Mouse (Mus musculus) hindbrain, embryonic 11.5 days (tissue): ENCODE measurements around the gene Fgf18. TPM values are rescaled to one million over a fixed set of nuclear protein-coding genes. Genes with fewer than 3 reads are reported as not detected.

ENCODE experiments used
- ATAC-seq: fragments of 200-750 bp; cut with Nextera tagmentation; 2 replicates; pipeline ENCODE4 v1.8.0; 2017; ENCODE audit warnings: mild to moderate bottlenecking, moderate TSS enrichment, moderate library complexity; ENCODE audit not compliant: low FRiP score
- DNase-seq: peaks from one replicate; pipeline ENCODE4 v3.0.0-alpha.2; 2015; ENCODE audit warnings: low spot score
- H3K27ac ChIP-seq: fragments of 300-500 bp; sonication (generic); 2 replicates; pipeline ENCODE4 v1.5.1; 2014; ENCODE audit warnings: mild to moderate bottlenecking, low read depth, low read length
- H3K27me3 ChIP-seq: fragments of 300-500 bp; sonication (generic); 2 replicates; pipeline ENCODE4 v1.6.1; 2014; ENCODE audit warnings: mild to moderate bottlenecking, low read length, moderate library complexity, mixed read lengths; ENCODE audit not compliant: control insufficient read depth, insufficient read depth
- H3K36me3 ChIP-seq: fragments of 300-500 bp; sonication (generic); 2 replicates; pipeline ENCODE4 v1.6.1; 2014; ENCODE audit warnings: mild to moderate bottlenecking, low read length, moderate library complexity, mixed read lengths; ENCODE audit not compliant: control insufficient read depth, insufficient read depth
- H3K4me1 ChIP-seq: fragments of 300-500 bp; sonication (generic); replicated peaks from 2 replicates; pipeline ENCODE4 v1.6.1; 2014; ENCODE audit warnings: low read length, mixed read lengths; ENCODE audit not compliant: control insufficient read depth, insufficient read depth
- H3K4me2 ChIP-seq: fragments of 300-500 bp; sonication (generic); replicated peaks from 2 replicates; pipeline ENCODE4 v1.6.1; 2014; ENCODE audit warnings: mild to moderate bottlenecking, low read depth, low read length
- H3K4me3 ChIP-seq: fragments of 300-500 bp; sonication (generic); 2 replicates; pipeline ENCODE4 v1.5.1; 2014; ENCODE audit warnings: low read depth, low read length
- H3K9ac ChIP-seq: fragments of 300-500 bp; sonication (generic); 2 replicates; pipeline ENCODE4 v1.6.1; 2014; ENCODE audit warnings: low read depth, low read length
- H3K9me3 ChIP-seq: fragments of 300-500 bp; sonication (generic); 2 replicates; pipeline ENCODE4 v1.6.1; 2016; ENCODE audit warnings: low read length; ENCODE audit not compliant: control insufficient read depth
- WGBS: fragments of 180-500 bp; shearing (Covaris S2); extraction: QIAGEN DNeasy Blood & Tissue Kit; methylation state at CpG from one replicate; pipeline ENCODE4 v1.1.7; 2014; 5-methylcytosine and 5-hydroxymethylcytosine counted together
- polyA plus RNA-seq: library from polyadenylated mRNA; unstranded; fragments of >200 nt; fragmentation: Nextera tagmentation; extraction: Ambion mirVana; gene quantifications from 2 replicates; pipeline ENCODE4 v1.2.1, GENCODE M21; 2014

The Fgf18 gene
- polyA plus RNA-seq, 1 experiment from 2014 or later: 6.4 TPM

- peak overlapping the region; percentile 95 for H3K4me2 ChIP-seq
- no peaks in the 10 kb centered on the region for H3K9me3 ChIP-seq
- 1% methylated on average over 39 of the region's 85 CpGs for WGBS
- H3K9ac ChIP-seq: peak overlapping the region; percentile 73
- H3K36me3 ChIP-seq: 0 out of 2 replicates have a peak, but pooled peaks cover 2% of the 10 kb centered on the region
- H3K27me3 ChIP-seq: peaks cover 17% of the 10 kb centered on the region
- peaks cover 16% of the 10 kb centered on the region for H3K4me1 ChIP-seq
- peak overlapping the region; percentile 64 for H3K4me3 ChIP-seq
- peak overlapping the region; percentile 79 for H3K27ac ChIP-seq
- DNase-seq: peak; percentile 79
- ATAC-seq: peak; percentile 77
Measured at GRCm38 (mm10) chr11:33147572-33148337, 555 bp upstream of the Fgf18 start.

DNA sequence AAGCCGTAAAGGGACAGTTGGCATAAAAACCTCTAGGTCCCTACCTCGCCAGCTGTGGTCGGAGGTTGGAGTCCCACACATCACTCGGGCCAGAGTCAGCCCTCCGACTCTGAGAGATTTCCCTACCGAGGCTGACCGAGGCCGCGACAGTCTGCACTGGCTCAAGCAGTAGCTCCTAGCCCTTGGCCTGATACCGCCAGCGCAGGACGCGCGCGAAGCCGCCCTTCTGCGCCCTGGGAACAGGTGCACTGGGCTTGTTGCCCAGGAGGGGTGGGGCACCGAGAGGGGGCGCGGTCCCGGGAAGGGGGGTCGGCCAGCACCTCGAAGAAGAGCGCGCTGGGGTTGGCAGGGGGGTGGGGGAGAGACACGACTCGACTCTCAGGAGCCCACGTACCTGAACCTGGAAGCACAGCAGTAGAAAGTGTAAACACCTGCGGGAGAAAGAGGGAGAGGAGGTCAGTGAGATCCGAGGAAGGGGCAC lies 509 bp downstream of the Fgf18 start:
- no peaks in the 10 kb centered on the region for H3K9me3 ChIP-seq
- ATAC-seq (peak; percentile 15; the same call in 1 of the 2 replicates), DNase-seq (peak; percentile 49)
- H3K27ac ChIP-seq: peak overlapping the region; percentile 79; the same call in 1 of the 2 replicates
- 2% methylated on average over 28 of the region's 30 CpGs for WGBS
- peak overlapping the region; percentile 73 for H3K9ac ChIP-seq
- peak overlapping the region; percentile 64 for H3K4me3 ChIP-seq
- peaks cover 17% of the 10 kb centered on the region for H3K27me3 ChIP-seq
- peak overlapping the region; percentile 95 for H3K4me2 ChIP-seq
- H3K36me3 ChIP-seq: 0 out of 2 replicates have a peak, but pooled peaks cover 2% of the 10 kb centered on the region
- peaks cover 16% of the 10 kb centered on the region for H3K4me1 ChIP-seq

DNA sequence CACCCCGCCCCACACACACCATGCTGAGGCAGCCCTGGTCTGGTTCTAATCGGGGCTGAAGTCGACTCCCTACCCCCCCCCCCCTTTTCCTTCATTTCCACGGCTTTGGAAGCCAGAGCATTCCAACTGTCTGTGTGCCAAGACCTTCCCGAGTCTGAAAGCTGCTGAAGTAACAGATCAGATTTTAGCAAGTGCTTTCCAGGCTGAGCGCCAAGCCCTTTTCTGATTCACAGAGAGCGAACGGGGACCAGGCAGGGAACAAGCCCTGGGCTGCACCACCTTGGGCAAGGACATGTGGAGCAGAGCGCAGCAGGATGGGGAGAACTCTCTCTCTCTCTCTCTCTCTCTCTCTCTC lies 1.1 kb downstream of the Fgf18 start:
- DNase-seq: no peak
- ATAC-seq: no peak
- Histone ChIP-seq H3K36me3 (no peaks in the 10 kb centered on the region), H3K4me2 (peak overlapping the region; percentile 95), H3K9ac (no peak overlapping the region), H3K4me3 (peak overlapping the region; percentile 64), H3K9me3 (no peaks in the 10 kb centered on the region), H3K4me1 (peaks cover 16% of the 10 kb centered on the region), H3K27ac (no peak overlapping the region), H3K27me3 (peaks cover 17% of the 10 kb centered on the region)
- WGBS: 10% methylated on average over 8 of the region's 9 CpGs

GRCm38 (mm10) chr11:33145201-33146142 lies 1.7 kb downstream of the Fgf18 start:
- no peaks in the 10 kb centered on the region for H3K36me3 ChIP-seq
- H3K27ac ChIP-seq: no peak overlapping the region

GRCm38 (mm10) chr11:33143906-33144305 lies 3.3 kb downstream of the Fgf18 start:
- Histone ChIP-seq H3K27ac (no peak overlapping the region), H3K27me3 (peaks cover 17% of the 10 kb centered on the region), H3K9me3 (no peaks in the 10 kb centered on the region), H3K36me3 (no peaks in the 10 kb centered on the region), H3K4me2 (no peak overlapping the region), H3K4me3 (no peak overlapping the region), H3K4me1 (peaks cover 16% of the 10 kb centered on the region), H3K9ac (no peak overlapping the region)
- 6% methylated on average over 9 of the region's 9 CpGs for WGBS
- ATAC-seq (no peak), DNase-seq (peak; percentile 47)

More at GRCm38 (mm10) chr11:33145201-33146142, 1.7 kb downstream of the Fgf18 start:
- DNase-seq (peak; percentile 43), ATAC-seq (no peak)
- peak overlapping the region; percentile 64; the same call in 1 of the 2 replicates for H3K4me3 ChIP-seq
- peak overlapping the region; percentile 95 for H3K4me2 ChIP-seq
- H3K9me3 ChIP-seq: no peaks in the 10 kb centered on the region
- H3K27me3 ChIP-seq: peaks cover 17% of the 10 kb centered on the region
- peaks cover 16% of the 10 kb centered on the region for H3K4me1 ChIP-seq
- no peak overlapping the region for H3K9ac ChIP-seq
- 18% methylated on average over 7 of the region's 7 CpGs for WGBS

GRCm38 (mm10) chr11:33142801-33143200 lies 4.4 kb downstream of the Fgf18 start:
- Histone ChIP-seq H3K4me2 (no peak overlapping the region), H3K27me3 (peaks cover 17% of the 10 kb centered on the region), H3K4me1 (peaks cover 16% of the 10 kb centered on the region), H3K9me3 (no peaks in the 10 kb centered on the region), H3K27ac (no peak overlapping the region), H3K9ac (no peak overlapping the region), H3K36me3 (no peaks in the 10 kb centered on the region), H3K4me3 (no peak overlapping the region)
- 83% methylated on average over 1 of the region's 1 CpGs for WGBS
- ATAC-seq: no peak
- DNase-seq: no peak

GRCm38 (mm10) chr11:33140111-33140460 lies 7.1 kb downstream of the Fgf18 start:
- ATAC-seq (no peak), DNase-seq (no peak)
- H3K4me3 ChIP-seq: no peak overlapping the region
- no peaks in the 10 kb centered on the region for H3K9me3 ChIP-seq
- no peak overlapping the region for H3K4me2 ChIP-seq
- H3K9ac ChIP-seq: no peak overlapping the region
- H3K36me3 ChIP-seq: no peaks in the 10 kb centered on the region
- H3K27ac ChIP-seq: no peak overlapping the region
- peaks cover 8% of the 10 kb centered on the region for H3K27me3 ChIP-seq
- 95% methylated on average over 5 of the region's 5 CpGs for WGBS
- peaks cover 5% of the 10 kb centered on the region; the same call in 1 of the 2 replicates for H3K4me1 ChIP-seq

- Histone ChIP-seq H3K36me3 (no peaks in the 10 kb centered on the region), H3K4me2 (no peak overlapping the region), H3K9me3 (no peaks in the 10 kb centered on the region), H3K9ac (no peak overlapping the region), H3K4me3 (no peak overlapping the region), H3K27ac (no peak overlapping the region), H3K27me3 (peaks cover 6% of the 10 kb centered on the region), H3K4me1 (0 out of 2 replicates have a peak, but pooled peaks cover 5% of the 10 kb centered on the region)
- DNase-seq (no peak), ATAC-seq (no peak)
- WGBS: 80% methylated on average over 9 of the region's 9 CpGs
Measured at GRCm38 (mm10) chr11:33139458-33140110, 7.6 kb downstream of the Fgf18 start.
